Mouse (Mus musculus) adrenal gland, adult (tissue): ENCODE measurements around the gene Mill1.
"Not testable (repeated sequence)": the region's sequence is repeated elsewhere in the genome, so short reads cannot be mapped to it uniquely, and the experiment has no call there.

Source experiments
- DNase-seq, 2 experiments: peaks; one replicate each; pipeline ENCODE4 v3.0.0; 2022 to 2023; ENCODE audit warnings: low spot score in 1 of 2; ENCODE audit not compliant: inconsistent age in 2 of 2

Gene Mill1

GRCm38 (mm10) chr7:18245047-18245446 is at the start of gene Mill1:
Mill1 (plus strand) TSS chr7:18245347.
- no peak for DNase-seq

GRCm38 (mm10) chr7:18210938-18211337 is 34.2 kb upstream of the Mill1 start:
- peak; percentile 11 to 68 for DNase-seq

- no peak for DNase-seq
These were observed 30.4 kb upstream of the Mill1 start for GRCm38 (mm10) chr7:18214699-18215098.

- no peak for DNase-seq
These were observed 6.6 kb upstream of the Mill1 start for GRCm38 (mm10) chr7:18238561-18238960.

GRCm38 (mm10) chr7:18241217-18241616 is 3.9 kb upstream of the Mill1 start:
- no peak for DNase-seq

- DNase-seq, result not testable (repeated sequence)
These were observed 1.1 kb upstream of the Mill1 start for GRCm38 (mm10) chr7:18243959-18244573.

GRCm38 (mm10) chr7:18260219-18260618 is 15.1 kb downstream of the Mill1 start:
- no peak for DNase-seq

GRCm38 (mm10) chr7:18265089-18265488 is 19.9 kb downstream of the Mill1 start:
- DNase-seq, result peak; percentile 13 to 55
